Mouse (Mus musculus) MEL (cell line): ENCODE results near the gene Thoc7. TPM values are rescaled to one million over a fixed set of nuclear protein-coding genes. Genes with fewer than 3 reads are reported as not detected.

Source experiments
- DNase-seq: peaks from one replicate; pipeline ENCODE4 v3.0.0; 2011; ENCODE audit warnings: low read depth, low spot score
- H3K27ac ChIP-seq: 2 replicates; pipeline ENCODE4 v1.5.1; 2012; ENCODE audit warnings: low read depth, mild to moderate bottlenecking, control low read depth, low read length, moderate library complexity; ENCODE audit not compliant: control insufficient read depth
- H3K27me3 ChIP-seq, 2 experiments: fragments of 150-350 bp in 1 of 2; sonication (generic) in 1 of 2; 2 replicates each; pipeline ENCODE4 v1.6.1; 2012; ENCODE audit warnings: low read length in 2 of 2, mild to moderate bottlenecking in 2 of 2, improper control_type of control experiment in 1 of 2, moderate library complexity in 1 of 2; ENCODE audit not compliant: insufficient read depth in 2 of 2, control insufficient read depth in 1 of 2
- H3K36me3 ChIP-seq, 2 experiments: 2 replicates each; pipeline ENCODE4 v1.6.1; 2012 to 2014; ENCODE audit warnings: low read length in 2 of 2, improper control_type of control experiment in 1 of 2, inconsistent platforms in 1 of 2, mild to moderate bottlenecking in 1 of 2; ENCODE audit not compliant: insufficient read depth in 2 of 2, control insufficient read depth in 1 of 2
- H3K4me1 ChIP-seq, 2 experiments: fragments of 150-350 bp in 1 of 2; sonication (generic) in 1 of 2; 2 replicates each; pipeline ENCODE4 v1.6.1; 2012; ENCODE audit warnings: low read length in 2 of 2, improper control_type of control experiment in 1 of 2, mild to moderate bottlenecking in 1 of 2; ENCODE audit not compliant: insufficient read depth in 2 of 2, control insufficient read depth in 1 of 2
- H3K4me3 ChIP-seq, 2 experiments: fragments of 150-350 bp in 1 of 2; sonication (generic) in 1 of 2; 2 replicates each; pipeline ENCODE4 v1.5.1; 2012; ENCODE audit warnings: low read depth in 2 of 2, low read length in 2 of 2, mild to moderate bottlenecking in 2 of 2, moderate library complexity in 2 of 2, control low read depth in 1 of 2, improper control_type of control experiment in 1 of 2; ENCODE audit not compliant: control insufficient read depth in 1 of 2, insufficient read depth in 1 of 2
- H3K79me2 ChIP-seq: 2 replicates; pipeline ENCODE4 v1.6.1; 2012; ENCODE audit warnings: mild to moderate bottlenecking, low read length, moderate library complexity; ENCODE audit not compliant: control insufficient read depth, poor library complexity, insufficient read depth
- H3K9ac ChIP-seq: 2 replicates; pipeline ENCODE4 v1.6.1; 2012; ENCODE audit warnings: low read depth, mild to moderate bottlenecking, control low read depth, low read length, moderate library complexity; ENCODE audit not compliant: control insufficient read depth, poor library complexity, severe bottlenecking
- H3K9me3 ChIP-seq: fragments of 150-350 bp; sonication (generic); replicated peaks from 2 replicates; pipeline ENCODE4 v1.6.1; 2012; ENCODE audit warnings: mild to moderate bottlenecking, low read length, improper control_type of control experiment, moderate library complexity; ENCODE audit not compliant: insufficient read depth
- CHD1 ChIP-seq: IDR thresholded peaks from 2 replicates; pipeline ENCODE4 v1.6.1; 2012; ENCODE audit warnings: low read depth, mild to moderate bottlenecking, inconsistent platforms, low read length, improper control_type of control experiment
- CTCF ChIP-seq, 3 experiments: IDR thresholded peaks in 2 of 3; conservative IDR thresholded peaks in 1 of 3; 2 replicates each; pipeline ENCODE4 v1.5.1; 2011 to 2012; ENCODE audit warnings: low read length in 3 of 3, low read depth in 2 of 3, mild to moderate bottlenecking in 2 of 3, improper control_type of control experiment in 1 of 3, inconsistent platforms in 1 of 3, mixed read lengths in 1 of 3, moderate library complexity in 1 of 3; ENCODE audit not compliant: control insufficient read depth in 1 of 3, insufficient read depth in 1 of 3, poor library complexity in 1 of 3, severe bottlenecking in 1 of 3
- ELF1 ChIP-seq: IDR thresholded peaks from 2 replicates; pipeline ENCODE4 v1.6.1; 2014; ENCODE audit warnings: low read depth, mild to moderate bottlenecking, inconsistent platforms, low read length, improper control_type of control experiment, moderate library complexity
- EP300 ChIP-seq, 2 experiments: IDR thresholded peaks; 2 replicates each; pipeline ENCODE4 v1.6.1; 2011; ENCODE audit warnings: improper control_type of control experiment in 2 of 2, low read length in 2 of 2, low read depth in 1 of 2, mild to moderate bottlenecking in 1 of 2
- ETS1 ChIP-seq: IDR thresholded peaks from 2 replicates; pipeline ENCODE4 v1.6.1; 2012; ENCODE audit warnings: low read depth, mild to moderate bottlenecking, inconsistent platforms, low read length, improper control_type of control experiment, moderate library complexity
- GABPA ChIP-seq: IDR thresholded peaks from 2 replicates; pipeline ENCODE4 v1.6.1; 2012; ENCODE audit warnings: low read depth, mild to moderate bottlenecking, inconsistent platforms, low read length, improper control_type of control experiment, moderate library complexity
- MAFK ChIP-seq: IDR thresholded peaks from 2 replicates; pipeline ENCODE4 v1.6.1; 2011; ENCODE audit warnings: low read depth, mild to moderate bottlenecking, low read length, improper control_type of control experiment, borderline replicate concordance
- MAX ChIP-seq: IDR thresholded peaks from 2 replicates; pipeline ENCODE4 v1.6.1; 2011; ENCODE audit warnings: low read length, improper control_type of control experiment
- MAZ ChIP-seq: IDR thresholded peaks from 2 replicates; pipeline ENCODE4 v1.6.1; 2012; ENCODE audit warnings: low read depth, mild to moderate bottlenecking, inconsistent platforms, low read length, improper control_type of control experiment
- MEF2A ChIP-seq: IDR thresholded peaks from 2 replicates; pipeline ENCODE4 v1.6.1; 2014; ENCODE audit warnings: low read depth, mild to moderate bottlenecking, inconsistent platforms, low read length, improper control_type of control experiment; ENCODE audit not compliant: poor library complexity, insufficient replicate concordance, severe bottlenecking; ENCODE audit errors: extremely low read depth
- MXI1 ChIP-seq: IDR thresholded peaks from 2 replicates; pipeline ENCODE4 v1.6.1; 2011; ENCODE audit warnings: mild to moderate bottlenecking, low read depth, low read length, improper control_type of control experiment
- POLR2AphosphoS2 ChIP-seq: IDR thresholded peaks from 2 replicates; pipeline ENCODE4 v1.6.1; 2011; ENCODE audit warnings: low read length, improper control_type of control experiment
- RAD21 ChIP-seq: IDR thresholded peaks from 2 replicates; pipeline ENCODE4 v1.6.1; 2011; ENCODE audit warnings: mild to moderate bottlenecking, low read depth, low read length, improper control_type of control experiment
- SMC3 ChIP-seq: IDR thresholded peaks from 2 replicates; pipeline ENCODE4 v1.6.1; 2011; ENCODE audit warnings: low read depth, low read length, improper control_type of control experiment
- TCF12 ChIP-seq: IDR thresholded peaks from 2 replicates; pipeline ENCODE4 v1.6.1; 2014; ENCODE audit warnings: low read depth, mild to moderate bottlenecking, inconsistent platforms, low read length, improper control_type of control experiment, moderate library complexity
- UBTF ChIP-seq: IDR thresholded peaks from 2 replicates; pipeline ENCODE4 v1.6.1; 2012; ENCODE audit warnings: low read depth, mild to moderate bottlenecking, inconsistent platforms, low read length, improper control_type of control experiment, moderate library complexity, borderline replicate concordance; ENCODE audit not compliant: insufficient read depth
- ZNF384 ChIP-seq: IDR thresholded peaks from 2 replicates; pipeline ENCODE4 v1.6.1; 2012; ENCODE audit warnings: low read depth, mild to moderate bottlenecking, inconsistent platforms, low read length, improper control_type of control experiment
- polyA plus RNA-seq, 2 experiments: library from polyadenylated mRNA; stranded (reverse) in 1 of 2; unstranded in 1 of 2; fragments of >175 nt in 1 of 2; fragments of >200 nt in 1 of 2; gene quantifications; 2 replicates each; pipeline versions ENCODE4 v1.2.1 to v1.2.4; 2012; ENCODE audit warnings: low replicate concordance in 2 of 2, low read depth in 1 of 2; ENCODE audit not compliant: insufficient read length in 2 of 2, insufficient read depth in 1 of 2, missing spikeins in 1 of 2
- total RNA-seq: library from RNA; depleted of rRNA; stranded (reverse); fragments of 300-350 nt; gene quantifications from 2 replicates; pipeline ENCODE4 v1.2.3, GENCODE M21; 2012

The Thoc7 gene
- total and polyA plus RNA-seq, 3 experiments = 85.8 to 121 TPM; not detected in 1

GRCm38 (mm10) chr14:13977498-13977897, 15.8 kb upstream of the Thoc7 start (continued):
- TF ChIP-seq MAZ (no peak), EP300 (IDR thresholded peaks at IDR 0.05; ENCODE audit: low read depth in 1 of 2, low read length in 2 of 2) (no peak), MXI1 (no peak)
- TF ChIP-seq, all 39 proteins: peak for 0

- peaks cover 0 to 6% of the 10 kb centered on the region in 2 experiments; a peak in 3 of 4 replicates for H3K4me1 ChIP-seq
- H3K36me3 ChIP-seq = peaks cover 0 to 3% of the 10 kb centered on the region in 2 experiments; a peak in 2 of 4 replicates
- no peak overlapping the region; the same call in 1 of the 2 replicates for H3K9ac ChIP-seq
- no peaks in the 10 kb centered on the region for H3K27me3 ChIP-seq
- no peak overlapping the region for H3K4me3 ChIP-seq
- DNase-seq = peak; percentile 23
- TF ChIP-seq CTCF (IDR thresholded peaks at IDR 0.05 in 2 of 3, conservative IDR thresholded peaks at IDR 0.05 in 1 of 3; ENCODE audit: control insufficient read depth in 1 of 3, insufficient read depth in 1 of 3, low read depth in 2 of 3, low read length in 3 of 3, poor library complexity in 1 of 3, severe bottlenecking in 1 of 3) = no peak
- TF ChIP-seq ETS1 = no peak
- no peak for TF ChIP-seq CHD1
- no peak for TF ChIP-seq UBTF
- no peak for TF ChIP-seq MAFK
- TF ChIP-seq POLR2AphosphoS2 = no peak
- no peak for TF ChIP-seq ELF1
- no peak for TF ChIP-seq TCF12
- TF ChIP-seq MAX = no peak
- TF ChIP-seq RAD21 = no peak
- no peak for TF ChIP-seq MEF2A
- H3K27ac ChIP-seq = no peak overlapping the region
- H3K9me3 ChIP-seq = no peaks in the 10 kb centered on the region
- no peaks in the 10 kb centered on the region for H3K79me2 ChIP-seq
These were observed 10.1 kb upstream of the Thoc7 start for GRCm38 (mm10) chr14:13971644-13972234.

DNA sequence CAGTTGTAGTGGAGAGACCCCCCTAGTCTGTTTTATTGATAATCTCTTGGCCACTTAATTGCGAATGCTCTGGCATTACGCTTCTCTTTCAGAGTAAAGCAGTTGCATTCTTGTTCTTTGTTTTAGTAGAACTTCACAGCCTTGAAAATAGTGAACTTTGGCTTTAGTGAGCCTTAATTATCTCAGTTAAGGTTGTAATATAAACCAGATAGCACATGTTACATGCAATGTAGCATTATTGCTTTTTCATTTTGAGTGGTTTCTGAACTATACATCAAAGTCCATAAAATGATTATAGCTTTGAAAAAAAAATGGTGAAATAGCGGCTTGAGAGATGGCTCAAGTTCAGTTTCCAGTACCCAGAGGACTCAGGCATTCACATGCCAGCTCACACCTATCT, 8.9 kb upstream of the Thoc7 start:
- TF ChIP-seq SMC3 (no peak), MXI1 (no peak), TCF12 (no peak), ELF1 (no peak), ZNF384 (no peak), GABPA (no peak)
- H3K27ac ChIP-seq = no peak overlapping the region
- no peaks in the 10 kb centered on the region for H3K27me3 ChIP-seq
- DNase-seq = no peak
- H3K36me3 ChIP-seq = peaks cover 0 to 3% of the 10 kb centered on the region in 2 experiments; a peak in 2 of 4 replicates
- no peak overlapping the region for H3K9ac ChIP-seq
- peaks cover 0 to 6% of the 10 kb centered on the region in 2 experiments; a peak in 3 of 4 replicates for H3K4me1 ChIP-seq
- H3K4me3 ChIP-seq = no peak overlapping the region
- no peaks in the 10 kb centered on the region for H3K79me2 ChIP-seq
- no peaks in the 10 kb centered on the region for H3K9me3 ChIP-seq
